Mouse (Mus musculus) forebrain, embryonic 16.5 days (tissue): ENCODE data around the gene March9. TPM values are rescaled to one million over a fixed set of nuclear protein-coding genes. Genes with fewer than 3 reads are reported as not detected.

ENCODE experiments used
- ATAC-seq: fragments of 200-750 bp; cut with Nextera tagmentation; 2 replicates; pipeline ENCODE4 v1.8.0; 2017; ENCODE audit warnings: mild to moderate bottlenecking, moderate library complexity
- H3K27ac ChIP-seq: fragments of 300-500 bp; sonication (generic); 2 replicates; pipeline ENCODE4 v1.5.1; 2014; ENCODE audit warnings: low read length, control low read depth
- H3K27me3 ChIP-seq: fragments of 300-500 bp; sonication (generic); replicated peaks from 2 replicates; pipeline ENCODE4 v1.6.1; 2014; ENCODE audit warnings: low read length; ENCODE audit not compliant: control insufficient read depth, insufficient read depth
- H3K36me3 ChIP-seq: fragments of 300-500 bp; sonication (generic); 2 replicates; pipeline ENCODE4 v1.6.1; 2014; ENCODE audit not compliant: control insufficient read depth, insufficient read depth
- H3K4me1 ChIP-seq: fragments of 300-500 bp; sonication (generic); replicated peaks from 2 replicates; pipeline ENCODE4 v1.6.1; 2014; ENCODE audit warnings: low read length; ENCODE audit not compliant: control insufficient read depth, insufficient read depth
- H3K4me2 ChIP-seq: fragments of 300-500 bp; sonication (generic); 2 replicates; pipeline ENCODE4 v1.6.1; 2014; ENCODE audit warnings: mild to moderate bottlenecking, low read length, control low read depth
- H3K4me3 ChIP-seq: fragments of 300-500 bp; sonication (generic); replicated peaks from 2 replicates; pipeline ENCODE4 v1.5.1; 2014; ENCODE audit warnings: mild to moderate bottlenecking, low read length, control low read depth
- H3K9ac ChIP-seq: fragments of 300-500 bp; sonication (generic); replicated peaks from 2 replicates; pipeline ENCODE4 v1.6.1; 2014; ENCODE audit warnings: low read depth, low read length, control low read depth
- H3K9me3 ChIP-seq: fragments of 300-500 bp; sonication (generic); 2 replicates; pipeline ENCODE4 v1.6.1; 2016; ENCODE audit warnings: low read length; ENCODE audit not compliant: control insufficient read depth
- WGBS: fragments of 180-500 bp; shearing (Covaris S2); extraction: QIAGEN DNeasy Blood & Tissue Kit; methylation state at CpG from one replicate; pipeline ENCODE4 v1.1.7; 2014; 5-methylcytosine and 5-hydroxymethylcytosine counted together
- polyA plus RNA-seq: library from polyadenylated mRNA; unstranded; fragments of >200 nt; fragmentation: Nextera tagmentation; extraction: Ambion mirVana; gene quantifications from 2 replicates; pipeline ENCODE4 v1.2.1, GENCODE M21; 2015

The March9 gene
- 5.3 and 6.6 TPM in 2 replicates for polyA plus RNA-seq

GRCm38 (mm10) chr10:127059968-127060916, at the start of gene March9:
March9 (minus strand) TSS chr10:127060184.
- H3K27ac ChIP-seq: peak within 1 kb of the TSS; percentile 97
- WGBS: 0% methylated on average over 54 of the region's 72 CpGs
- peaks cover 11% of the 10 kb centered on the region for H3K36me3 ChIP-seq
- H3K4me3 ChIP-seq: peak within 1 kb of the TSS; percentile 89
- H3K4me1 ChIP-seq: peaks cover 41% of the 10 kb centered on the region
- H3K9me3 ChIP-seq: no peaks in the 10 kb centered on the region
- H3K27me3 ChIP-seq: no peaks in the 10 kb centered on the region
- peak; percentile 47 for ATAC-seq
- peak within 1 kb of the TSS; percentile 96 for H3K9ac ChIP-seq
- peak within 1 kb of the TSS; percentile 83 for H3K4me2 ChIP-seq

DNA sequence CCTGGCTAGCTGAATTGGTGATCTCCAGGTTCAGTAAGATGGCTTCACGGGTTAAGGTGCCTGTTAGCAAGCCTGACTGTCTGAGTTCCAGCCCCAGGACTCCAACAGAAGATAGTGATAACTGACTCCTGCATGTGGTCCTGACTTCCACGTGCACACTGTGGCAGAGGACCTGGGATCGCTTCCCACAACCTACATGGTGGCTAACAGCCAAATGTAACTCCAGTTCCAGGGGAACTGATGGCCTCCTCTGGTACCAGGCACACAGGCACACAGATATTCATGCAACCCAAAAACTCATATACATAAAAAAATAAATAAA, 48.2 kb upstream of the March9 start:
- Histone ChIP-seq H3K27ac (no peak overlapping the region), H3K36me3 (peaks cover 10% of the 10 kb centered on the region)

DNA sequence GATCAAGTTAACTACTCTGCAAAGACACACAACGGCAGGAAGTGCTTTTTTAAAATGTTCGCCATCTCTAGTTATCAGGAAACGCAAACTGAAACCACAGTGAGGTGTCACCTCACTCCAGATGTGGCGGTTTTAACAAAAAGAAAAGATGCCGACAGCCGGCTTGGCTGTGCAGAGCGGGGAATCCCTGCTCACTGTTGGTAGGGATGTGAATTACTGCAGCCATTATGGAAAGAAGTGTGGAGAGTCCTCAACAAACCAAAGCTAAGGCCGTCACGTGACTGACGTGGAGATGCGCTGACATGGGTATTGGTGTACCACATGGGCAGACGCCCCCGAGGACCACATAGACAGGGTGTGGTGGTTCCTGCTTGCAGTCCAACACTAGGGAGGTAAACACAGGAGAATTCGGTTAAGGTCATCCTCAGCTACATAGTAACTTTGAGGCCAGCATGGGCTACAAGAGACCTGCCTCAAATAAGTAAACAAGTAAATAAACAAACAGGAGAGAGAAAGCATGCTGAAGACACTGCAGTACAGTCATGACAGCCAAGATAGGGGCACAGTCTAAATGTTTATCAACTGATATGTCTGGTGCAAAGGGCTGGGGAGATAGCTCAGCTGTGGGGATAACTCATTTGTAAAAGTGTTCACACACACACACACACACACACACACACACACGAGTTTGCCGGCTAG, 47.7 kb upstream of the March9 start:
- no peaks in the 10 kb centered on the region for H3K9me3 ChIP-seq
- H3K4me3 ChIP-seq: no peak overlapping the region
- 92% methylated on average over 16 of the region's 16 CpGs for WGBS
- H3K4me2 ChIP-seq: no peak overlapping the region
- no peaks in the 10 kb centered on the region for H3K4me1 ChIP-seq
- ATAC-seq: no peak
- no peaks in the 10 kb centered on the region for H3K27me3 ChIP-seq
- peaks cover 6% of the 10 kb centered on the region; the same call in 1 of the 2 replicates for H3K36me3 ChIP-seq
- H3K9ac ChIP-seq: no peak overlapping the region
- no peak overlapping the region for H3K27ac ChIP-seq

More for the DNA sequence above, 48.2 kb upstream of the March9 start:
- Histone ChIP-seq H3K9ac (no peak overlapping the region), H3K4me1 (no peaks in the 10 kb centered on the region), H3K9me3 (no peaks in the 10 kb centered on the region), H3K4me2 (no peak overlapping the region), H3K27me3 (no peaks in the 10 kb centered on the region), H3K4me3 (no peak overlapping the region)
- ATAC-seq: no peak
- WGBS: 76% methylated on average over 3 of the region's 3 CpGs

GRCm38 (mm10) chr10:127103631-127104030, 43.6 kb upstream of the March9 start:
- no peak overlapping the region for H3K4me3 ChIP-seq
- no peak for ATAC-seq
- H3K27me3 ChIP-seq: no peaks in the 10 kb centered on the region
- H3K4me1 ChIP-seq: no peaks in the 10 kb centered on the region
- H3K9me3 ChIP-seq: no peaks in the 10 kb centered on the region
- no peak overlapping the region for H3K27ac ChIP-seq
- H3K9ac ChIP-seq: no peak overlapping the region
- no peak overlapping the region for H3K4me2 ChIP-seq
- 89% methylated on average over 7 of the region's 7 CpGs for WGBS
- H3K36me3 ChIP-seq: peaks cover 12% of the 10 kb centered on the region; the same call in 1 of the 2 replicates

- H3K9ac ChIP-seq: no peak overlapping the region
- WGBS: 86% methylated on average over 6 of the region's 6 CpGs
- H3K27ac ChIP-seq: no peak overlapping the region
- H3K4me2 ChIP-seq: no peak overlapping the region
- peaks cover 9% of the 10 kb centered on the region; the same call in 1 of the 2 replicates for H3K36me3 ChIP-seq
- no peak for ATAC-seq
- H3K4me1 ChIP-seq: no peaks in the 10 kb centered on the region
- no peaks in the 10 kb centered on the region for H3K9me3 ChIP-seq
- no peaks in the 10 kb centered on the region for H3K27me3 ChIP-seq
- no peak overlapping the region for H3K4me3 ChIP-seq
Observed at GRCm38 (mm10) chr10:127101151-127101550, 41.2 kb upstream of the March9 start.

DNA sequence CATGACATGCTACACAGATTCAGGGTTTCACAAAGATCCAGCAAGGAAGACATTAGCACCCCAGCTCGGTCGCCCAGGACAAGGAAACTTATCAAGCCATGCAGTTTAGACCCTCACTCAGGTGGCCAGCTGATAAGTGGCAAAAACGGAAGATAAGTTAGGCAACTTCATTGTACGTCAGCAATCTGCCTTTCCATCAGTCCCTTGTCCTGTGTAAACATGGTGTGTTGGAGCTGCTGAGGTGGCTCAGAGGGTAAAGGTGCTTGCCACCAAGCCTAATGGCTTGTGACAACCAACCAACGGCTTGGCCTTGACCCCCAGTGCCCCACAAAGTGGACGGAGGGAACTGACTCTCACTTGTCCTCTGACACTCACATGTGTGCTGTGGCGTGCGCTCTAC, 40.4 kb upstream of the March9 start:
- no peak overlapping the region for H3K27ac ChIP-seq
- H3K36me3 ChIP-seq: peaks cover 14% of the 10 kb centered on the region
- H3K9ac ChIP-seq: no peak overlapping the region
- 89% methylated on average over 8 of the region's 8 CpGs for WGBS
- no peaks in the 10 kb centered on the region for H3K4me1 ChIP-seq
- no peak for ATAC-seq
- H3K4me3 ChIP-seq: no peak overlapping the region
- H3K27me3 ChIP-seq: no peaks in the 10 kb centered on the region
- no peaks in the 10 kb centered on the region for H3K9me3 ChIP-seq
- H3K4me2 ChIP-seq: no peak overlapping the region

GRCm38 (mm10) chr10:127099868-127100267, 39.9 kb upstream of the March9 start:
- H3K27ac ChIP-seq: no peak overlapping the region
- 94% methylated on average over 15 of the region's 15 CpGs for WGBS
- no peaks in the 10 kb centered on the region for H3K9me3 ChIP-seq
- ATAC-seq: no peak
- no peak overlapping the region for H3K4me3 ChIP-seq
- no peaks in the 10 kb centered on the region for H3K27me3 ChIP-seq
- no peaks in the 10 kb centered on the region for H3K4me1 ChIP-seq
- H3K4me2 ChIP-seq: no peak overlapping the region
- peaks cover 14% of the 10 kb centered on the region for H3K36me3 ChIP-seq
- H3K9ac ChIP-seq: no peak overlapping the region

- ATAC-seq: no peak
- H3K36me3 ChIP-seq: peaks cover 14% of the 10 kb centered on the region
- WGBS: 86% methylated on average over 9 of the region's 10 CpGs
Observed at GRCm38 (mm10) chr10:127099191-127099590, 39.2 kb upstream of the March9 start.

DNA sequence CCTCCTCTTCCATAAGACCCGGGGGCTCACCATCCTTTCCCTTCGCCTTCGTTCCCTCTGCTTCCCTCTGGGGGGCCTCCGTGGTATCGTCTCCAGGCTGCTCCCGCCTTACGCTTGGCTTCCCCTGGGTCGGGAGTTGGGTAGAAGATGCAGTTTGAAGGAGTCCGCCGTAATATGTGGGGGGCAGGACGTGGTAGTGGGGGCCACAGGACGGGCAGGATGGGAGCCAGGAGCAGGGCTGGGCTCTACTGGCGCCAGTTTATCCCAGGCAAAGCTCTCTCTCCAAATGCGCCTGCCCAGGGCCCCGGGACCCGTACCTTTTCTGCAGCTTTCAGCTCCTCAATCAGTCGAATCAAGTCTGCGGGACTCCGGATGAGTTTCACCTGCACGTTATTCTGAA, 38.5 kb upstream of the March9 start:
- Histone ChIP-seq H3K4me2 (no peak overlapping the region), H3K4me3 (no peak overlapping the region), H3K27ac (no peak overlapping the region), H3K36me3 (peaks cover 14% of the 10 kb centered on the region), H3K9me3 (no peaks in the 10 kb centered on the region), H3K4me1 (peaks cover 6% of the 10 kb centered on the region; the same call in 1 of the 2 replicates), H3K9ac (no peak overlapping the region), H3K27me3 (no peaks in the 10 kb centered on the region)
- no peak for ATAC-seq
- 80% methylated on average over 20 of the region's 20 CpGs for WGBS

More at GRCm38 (mm10) chr10:127099191-127099590, 39.2 kb upstream of the March9 start:
- no peak overlapping the region for H3K27ac ChIP-seq
- peaks cover 6% of the 10 kb centered on the region; the same call in 1 of the 2 replicates for H3K4me1 ChIP-seq
- H3K9me3 ChIP-seq: no peaks in the 10 kb centered on the region
- H3K4me3 ChIP-seq: no peak overlapping the region
- no peak overlapping the region for H3K4me2 ChIP-seq
- H3K27me3 ChIP-seq: no peaks in the 10 kb centered on the region
- no peak overlapping the region for H3K9ac ChIP-seq
